Mouse (Mus musculus): ENCODE data around the gene Ppt2. TPM values are rescaled to one million over a fixed set of nuclear protein-coding genes. Genes with fewer than 3 reads are reported as not detected.

The Ppt2 gene
- polyA plus RNA-seq, 1 experiment from 2014 or later = 24.3 TPM

GRCm38 (mm10) chr17:34627093-34627942, 992 bp downstream of the Ppt2 start:
- Histone ChIP-seq H3K9me3 (no peaks in the 10 kb centered on the region), H3K27me3 (ENCODE audit: insufficient read depth, poor library complexity, severe bottlenecking) (peaks cover 43% of the 10 kb centered on the region), H3K4me3 (peak overlapping the region; percentile 70), H3K4me1 (peaks cover 53% of the 10 kb centered on the region), H3K27ac (peak overlapping the region; percentile 93), H3K36me3 (peaks cover 24% of the 10 kb centered on the region)
- WGBS = 0% methylated on average over 45 of the region's 45 CpGs
- peak; percentile 96 for DNase-seq (ENCODE audit: low spot score)

GRCm38 (mm10) chr17:34626773-34627092, 1.6 kb downstream of the Ppt2 start:
- no peak for DNase-seq (ENCODE audit: low spot score)
- H3K4me1 ChIP-seq = peaks cover 48% of the 10 kb centered on the region
- peak overlapping the region; percentile 93 for H3K27ac ChIP-seq
- WGBS = under 1% methylated on average over 18 of the region's 18 CpGs
- no peaks in the 10 kb centered on the region for H3K9me3 ChIP-seq
- peaks cover 29% of the 10 kb centered on the region for H3K36me3 ChIP-seq
- H3K4me3 ChIP-seq = peak overlapping the region; percentile 70
- peaks cover 37% of the 10 kb centered on the region for H3K27me3 ChIP-seq (ENCODE audit: insufficient read depth, poor library complexity, severe bottlenecking)

GRCm38 (mm10) chr17:34626062-34626772, 2.1 kb downstream of the Ppt2 start:
- Histone ChIP-seq H3K36me3 (peaks cover 32% of the 10 kb centered on the region), H3K27me3 (ENCODE audit: insufficient read depth, poor library complexity, severe bottlenecking) (peaks cover 32% of the 10 kb centered on the region), H3K27ac (peak overlapping the region; percentile 93), H3K9me3 (no peaks in the 10 kb centered on the region), H3K4me1 (peaks cover 42% of the 10 kb centered on the region), H3K4me3 (peak overlapping the region; percentile 70)
- WGBS = 48% methylated on average over 16 of the region's 16 CpGs
- DNase-seq (ENCODE audit: low spot score) = no peak

GRCm38 (mm10) chr17:34624981-34625380, 3.3 kb downstream of the Ppt2 start:
- Histone ChIP-seq H3K4me3 (no peak overlapping the region), H3K9me3 (no peaks in the 10 kb centered on the region), H3K36me3 (peaks cover 40% of the 10 kb centered on the region), H3K4me1 (peaks cover 31% of the 10 kb centered on the region), H3K27ac (no peak overlapping the region), H3K27me3 (ENCODE audit: insufficient read depth, poor library complexity, severe bottlenecking) (peaks cover 20% of the 10 kb centered on the region)
- DNase-seq (ENCODE audit: low spot score) = no peak
- 93% methylated on average over 3 of the region's 3 CpGs for WGBS

- H3K9me3 ChIP-seq = no peaks in the 10 kb centered on the region
- H3K4me1 ChIP-seq = peaks cover 18% of the 10 kb centered on the region
- 0 out of 2 replicates have a peak, but pooled peaks cover 2% of the 10 kb centered on the region for H3K27me3 ChIP-seq (ENCODE audit: insufficient read depth, poor library complexity, severe bottlenecking)
- H3K4me3 ChIP-seq = no peak overlapping the region
- no peak for DNase-seq (ENCODE audit: low spot score)
- 85% methylated on average over 9 of the region's 9 CpGs for WGBS
- no peak overlapping the region for H3K27ac ChIP-seq
- H3K36me3 ChIP-seq = peaks cover 46% of the 10 kb centered on the region
These were observed 5.1 kb downstream of the Ppt2 start for GRCm38 (mm10) chr17:34623161-34623560.

GRCm38 (mm10) chr17:34621006-34621405, 7.3 kb downstream of the Ppt2 start:
- H3K27me3 ChIP-seq (ENCODE audit: insufficient read depth, poor library complexity, severe bottlenecking) = no peaks in the 10 kb centered on the region
- no peak for DNase-seq (ENCODE audit: low spot score)
- H3K9me3 ChIP-seq = no peaks in the 10 kb centered on the region
- no peak overlapping the region for H3K4me3 ChIP-seq
- no peak overlapping the region for H3K27ac ChIP-seq
- H3K36me3 ChIP-seq = peaks cover 60% of the 10 kb centered on the region
- 90% methylated on average over 8 of the region's 8 CpGs for WGBS
- H3K4me1 ChIP-seq = peaks cover 12% of the 10 kb centered on the region

GRCm38 (mm10) chr17:34618999-34619398, 9.3 kb downstream of the Ppt2 start:
- peaks cover 72% of the 10 kb centered on the region for H3K36me3 ChIP-seq
- 14% methylated on average over 6 of the region's 6 CpGs for WGBS
- no peak for DNase-seq (ENCODE audit: low spot score)

GRCm38 (mm10) chr17:34615871-34616270, 12.4 kb downstream of the Ppt2 start, which contains the start of gene Egfl8:
Gene Egfl8, minus strand, starts transcription at chr17:34615971.
- WGBS = 76% methylated on average over 6 of the region's 6 CpGs
- Histone ChIP-seq H3K27me3 (ENCODE audit: insufficient read depth, poor library complexity, severe bottlenecking) (no peaks in the 10 kb centered on the region), H3K27ac (no peak within 1 kb of the TSS), H3K4me1 (peaks cover 9% of the 10 kb centered on the region; the same call in 1 of the 2 replicates), H3K9me3 (no peaks in the 10 kb centered on the region), H3K4me3 (no peak within 1 kb of the TSS), H3K36me3 (peaks cover 76% of the 10 kb centered on the region)
- DNase-seq (ENCODE audit: low spot score) = no peak

More at GRCm38 (mm10) chr17:34618999-34619398, 9.3 kb downstream of the Ppt2 start:
- H3K27ac ChIP-seq = no peak overlapping the region
- no peaks in the 10 kb centered on the region for H3K27me3 ChIP-seq (ENCODE audit: insufficient read depth, poor library complexity, severe bottlenecking)
- H3K4me1 ChIP-seq = peaks cover 9% of the 10 kb centered on the region; the same call in 1 of the 2 replicates
- H3K9me3 ChIP-seq = no peaks in the 10 kb centered on the region
- H3K4me3 ChIP-seq = no peak overlapping the region

GRCm38 (mm10) chr17:34613830-34614229, 14.5 kb downstream of the Ppt2 start:
- 85% methylated on average over 10 of the region's 10 CpGs for WGBS
- Histone ChIP-seq H3K27ac (no peak overlapping the region), H3K36me3 (peaks cover 76% of the 10 kb centered on the region)

GRCm38 (mm10) chr17:34613054-34613645, 15.2 kb downstream of the Ppt2 start:
- Histone ChIP-seq H3K4me3 (no peak overlapping the region), H3K4me1 (peaks cover 17% of the 10 kb centered on the region), H3K27me3 (ENCODE audit: insufficient read depth, poor library complexity, severe bottlenecking) (no peaks in the 10 kb centered on the region), H3K36me3 (peaks cover 74% of the 10 kb centered on the region), H3K27ac (no peak overlapping the region), H3K9me3 (no peaks in the 10 kb centered on the region)
- 87% methylated on average over 11 of the region's 11 CpGs for WGBS
- no peak for DNase-seq (ENCODE audit: low spot score)

More at GRCm38 (mm10) chr17:34613830-34614229, 14.5 kb downstream of the Ppt2 start:
- Histone ChIP-seq H3K9me3 (no peaks in the 10 kb centered on the region), H3K27me3 (ENCODE audit: insufficient read depth, poor library complexity, severe bottlenecking) (no peaks in the 10 kb centered on the region), H3K4me3 (no peak overlapping the region), H3K4me1 (peaks cover 10% of the 10 kb centered on the region)
- no peak for DNase-seq (ENCODE audit: low spot score)

- Histone ChIP-seq H3K27me3 (ENCODE audit: insufficient read depth, poor library complexity, severe bottlenecking) (no peaks in the 10 kb centered on the region), H3K36me3 (peaks cover 64% of the 10 kb centered on the region), H3K4me1 (peaks cover 27% of the 10 kb centered on the region), H3K9me3 (no peaks in the 10 kb centered on the region), H3K4me3 (no peak overlapping the region), H3K27ac (no peak overlapping the region)
- no peak for DNase-seq (ENCODE audit: low spot score)
- 95% methylated on average over 8 of the region's 8 CpGs for WGBS
These were observed 17.3 kb downstream of the Ppt2 start for GRCm38 (mm10) chr17:34611050-34611449.

- Histone ChIP-seq H3K4me3 (no peak overlapping the region), H3K9me3 (no peaks in the 10 kb centered on the region), H3K4me1 (peaks cover 38% of the 10 kb centered on the region), H3K36me3 (peaks cover 35% of the 10 kb centered on the region), H3K27me3 (ENCODE audit: insufficient read depth, poor library complexity, severe bottlenecking) (no peaks in the 10 kb centered on the region), H3K27ac (no peak overlapping the region)
- WGBS = 85% methylated on average over 7 of the region's 7 CpGs
- DNase-seq (ENCODE audit: low spot score) = no peak
These were observed 20.3 kb downstream of the Ppt2 start for GRCm38 (mm10) chr17:34607997-34608396.
